Mouse (Mus musculus): ENCODE measurements around the gene Timmdc1.

Gene Timmdc1

GRCm38 (mm10) chr16:38522129-38523084, at the start of gene Timmdc1:
Timmdc1 (minus strand) TSS chr16:38522663.
- peak; percentile 92 to 93 for DNase-seq (ENCODE audit: low spot score in 2 of 2)

GRCm38 (mm10) chr16:38571481-38571880, 49.0 kb upstream of the Timmdc1 start:
- DNase-seq (ENCODE audit: low spot score in 2 of 2) = no peak

GRCm38 (mm10) chr16:38568192-38568591, 45.7 kb upstream of the Timmdc1 start:
- DNase-seq (ENCODE audit: low spot score in 2 of 2) = no peak

- DNase-seq (ENCODE audit: low spot score in 2 of 2) = no peak
These were observed 41.1 kb upstream of the Timmdc1 start for GRCm38 (mm10) chr16:38563516-38563915.

- no peak for DNase-seq (ENCODE audit: low spot score in 2 of 2)
These were observed 40.5 kb upstream of the Timmdc1 start for GRCm38 (mm10) chr16:38562968-38563327.

- peak; percentile 90 to 93 for DNase-seq (ENCODE audit: low spot score in 2 of 2)
These were observed 39.9 kb upstream of the Timmdc1 start for GRCm38 (mm10) chr16:38562131-38562967.

GRCm38 (mm10) chr16:38558221-38558748, 35.8 kb upstream of the Timmdc1 start, which contains the start of gene Tmem39a:
Tmem39a (plus strand) TSS chr16:38558698.
- no peak for DNase-seq (ENCODE audit: low spot score in 2 of 2)

- DNase-seq (ENCODE audit: low spot score in 2 of 2) = no peak
These were observed 33.5 kb upstream of the Timmdc1 start for GRCm38 (mm10) chr16:38555988-38556387.

GRCm38 (mm10) chr16:38549479-38550396, 27.3 kb upstream of the Timmdc1 start, which contains the start of gene Poglut1:
Poglut1 (minus strand) TSS chr16:38550258.
- DNase-seq (ENCODE audit: low spot score in 2 of 2) = peak; percentile 64 to 73

- no peak for DNase-seq (ENCODE audit: low spot score in 2 of 2)
These were observed 25.5 kb upstream of the Timmdc1 start for GRCm38 (mm10) chr16:38548000-38548399.

- DNase-seq (ENCODE audit: low spot score in 2 of 2) = no peak
These were observed 16.4 kb upstream of the Timmdc1 start for GRCm38 (mm10) chr16:38538716-38539380.

- peak; percentile 37 to 68 for DNase-seq (ENCODE audit: low spot score in 2 of 2)
These were observed 14.2 kb upstream of the Timmdc1 start for GRCm38 (mm10) chr16:38536544-38537146.

GRCm38 (mm10) chr16:38526264-38526663, 3.8 kb upstream of the Timmdc1 start:
- no peak for DNase-seq (ENCODE audit: low spot score in 2 of 2)

- no peak for DNase-seq (ENCODE audit: low spot score in 2 of 2)
These were observed 1.1 kb downstream of the Timmdc1 start for GRCm38 (mm10) chr16:38521211-38521987.

- no peak for DNase-seq (ENCODE audit: low spot score in 2 of 2)
These were observed 3.3 kb downstream of the Timmdc1 start for GRCm38 (mm10) chr16:38519140-38519539.

GRCm38 (mm10) chr16:38510846-38511245, 11.6 kb downstream of the Timmdc1 start:
- DNase-seq (ENCODE audit: low spot score in 2 of 2) = no peak

- DNase-seq (ENCODE audit: low spot score in 2 of 2) = peak; percentile 41 to 71
These were observed 16.3 kb downstream of the Timmdc1 start for GRCm38 (mm10) chr16:38506041-38506634.

GRCm38 (mm10) chr16:38503528-38503927, 18.9 kb downstream of the Timmdc1 start:
- no peak for DNase-seq (ENCODE audit: low spot score in 2 of 2)

- DNase-seq (ENCODE audit: low spot score in 2 of 2) = no peak
These were observed 20.0 kb downstream of the Timmdc1 start for GRCm38 (mm10) chr16:38502469-38502868.

Measured in frontal cortex, postnatal 14 days (tissue).